Mouse (Mus musculus): ENCODE results near the gene Snf8.

DNA sequence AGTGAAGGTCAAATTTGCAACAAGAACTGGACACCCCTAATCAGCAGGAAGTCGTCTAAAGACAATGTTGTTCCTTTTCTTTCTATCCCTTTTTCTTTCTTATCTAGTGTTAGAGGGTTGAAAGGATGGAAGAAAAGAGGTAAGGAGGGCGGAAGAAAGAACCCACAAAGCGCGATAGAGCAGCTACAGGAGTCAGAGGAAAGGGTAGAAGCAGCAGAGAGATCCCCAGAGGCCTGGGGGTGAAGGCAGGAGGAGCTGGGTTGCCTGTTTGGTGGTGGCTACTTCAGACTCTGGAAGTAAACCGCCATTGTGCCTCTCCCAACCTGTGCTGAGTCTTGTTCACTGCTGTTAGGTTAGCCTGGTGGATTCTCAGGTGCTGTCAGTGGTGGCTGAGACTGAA, 6.6 kb upstream of the Snf8 start:
- no peak for TF ChIP-seq GATA1 (IDR thresholded peaks at IDR 0.05; ENCODE audit: low read length)
- no peak for TF ChIP-seq TAL1 (IDR thresholded peaks at IDR 0.05; ENCODE audit: low read length)

Measured in erythroblast, embryonic 14.5 days (primary cell).